Mouse (Mus musculus) liver, adult (tissue): ENCODE measurements at regions not wholly inside any gene's neighbourhood (a gene's known extent, or its start where the extent isn't known, plus 50 kb on each side); places are given as distances from the start of the nearest gene placed in this dataset.
A peak's percentile ranks its signal among the peaks of the same experiment; 100 is the strongest.

ENCODE experiments used
- GATA4 ChIP-seq: IDR thresholded peaks from 2 replicates; pipeline ENCODE4 v1.6.1; 2014; ENCODE audit warnings: mild to moderate bottlenecking, low read length; ENCODE audit not compliant: insufficient replicate concordance

- no peak for TF ChIP-seq GATA4
Measured at GRCm38 (mm10) chr8:36348067-36348466, 582.5 kb downstream of the Gm19410 start.

- no peak for TF ChIP-seq GATA4
Measured at GRCm38 (mm10) chr8:36354926-36355325, 589.3 kb downstream of the Gm19410 start.

- no peak for TF ChIP-seq GATA4
Measured at GRCm38 (mm10) chr8:36358998-36359397, 593.4 kb downstream of the Gm19410 start.

GRCm38 (mm10) chr8:36361255-36361654, 595.7 kb downstream of the Gm19410 start:
- TF ChIP-seq GATA4: no peak

GRCm38 (mm10) chr8:36361818-36362217, 596.2 kb downstream of the Gm19410 start:
- TF ChIP-seq GATA4: no peak

GRCm38 (mm10) chr8:36363291-36363690, 597.7 kb downstream of the Gm19410 start:
- TF ChIP-seq GATA4: no peak

GRCm38 (mm10) chr8:36364567-36365231, 599.1 kb downstream of the Gm19410 start:
- TF ChIP-seq GATA4: no peak

- no peak for TF ChIP-seq GATA4
Measured at GRCm38 (mm10) chr8:36365945-36366344, 600.4 kb downstream of the Gm19410 start.

- TF ChIP-seq GATA4: peak; percentile 83
Measured at GRCm38 (mm10) chr8:36376579-36377350, 611.2 kb downstream of the Gm19410 start.

GRCm38 (mm10) chr8:36394487-36394886, 598.9 kb upstream of the AI429214 start:
- no peak for TF ChIP-seq GATA4

GRCm38 (mm10) chr8:36396493-36396892, 596.9 kb upstream of the AI429214 start:
- TF ChIP-seq GATA4: no peak

GRCm38 (mm10) chr8:36406706-36407105, 586.7 kb upstream of the AI429214 start:
- TF ChIP-seq GATA4: no peak
